Mouse (Mus musculus): ENCODE measurements around the gene Clk3.
"Not testable (repeated sequence)": the region's sequence is repeated elsewhere in the genome, so short reads cannot be mapped to it uniquely, and the experiment has no call there.

Clk3 gene

DNA sequence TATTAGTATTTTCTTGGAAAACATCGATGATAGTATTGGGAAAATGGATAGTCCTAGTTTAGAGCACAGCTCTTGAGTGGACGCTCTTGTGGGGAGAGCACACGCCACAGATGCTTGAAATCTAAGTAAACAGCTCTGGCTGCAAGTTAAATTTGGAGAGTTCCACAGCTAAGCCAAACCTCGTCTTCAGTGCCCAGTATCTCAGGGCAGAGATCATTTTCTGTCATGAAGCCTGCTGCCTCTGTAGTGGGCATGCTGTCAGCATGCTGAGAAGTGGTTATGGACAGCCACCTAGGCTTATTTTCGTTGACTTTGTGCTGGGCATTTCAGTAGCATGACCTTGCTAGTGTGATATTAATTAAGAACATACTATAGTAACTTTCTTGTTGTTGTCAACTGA, 41.9 kb downstream of the Clk3 start:
- DNase-seq (ENCODE audit: low spot score), result no peak

- DNase-seq (ENCODE audit: low spot score), result no peak
Measured at GRCm38 (mm10) chr9:57723315-57723715, 42.3 kb downstream of the Clk3 start.

- DNase-seq (ENCODE audit: low spot score), result no peak
Measured at GRCm38 (mm10) chr9:57722371-57722770, 43.3 kb downstream of the Clk3 start.

- no peak for DNase-seq (ENCODE audit: low spot score)
Measured at GRCm38 (mm10) chr9:57720736-57721135, 44.9 kb downstream of the Clk3 start.

GRCm38 (mm10) chr9:57718408-57718807, 47.3 kb downstream of the Clk3 start:
- no peak for DNase-seq (ENCODE audit: low spot score)

DNA sequence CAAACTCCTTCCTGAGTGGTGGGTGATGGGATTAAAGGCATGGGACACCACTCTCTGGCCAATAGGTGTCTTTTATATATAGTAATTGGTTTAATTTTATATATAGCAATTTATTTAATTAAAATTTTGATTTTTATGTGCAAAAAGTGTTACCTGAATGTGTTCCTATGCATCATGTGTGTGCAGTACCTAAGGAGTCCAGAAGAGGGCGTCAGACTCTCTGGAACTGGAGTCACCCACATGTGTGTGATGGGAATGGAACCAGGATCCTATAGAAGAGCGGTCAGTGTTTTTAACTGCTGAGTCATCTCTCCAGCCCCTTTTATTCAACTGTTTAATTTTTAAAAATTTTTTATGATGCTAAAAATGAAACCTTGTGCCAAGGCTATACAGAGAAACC, 53.5 kb downstream of the Clk3 start:
- no peak for DNase-seq (ENCODE audit: low spot score)

DNA sequence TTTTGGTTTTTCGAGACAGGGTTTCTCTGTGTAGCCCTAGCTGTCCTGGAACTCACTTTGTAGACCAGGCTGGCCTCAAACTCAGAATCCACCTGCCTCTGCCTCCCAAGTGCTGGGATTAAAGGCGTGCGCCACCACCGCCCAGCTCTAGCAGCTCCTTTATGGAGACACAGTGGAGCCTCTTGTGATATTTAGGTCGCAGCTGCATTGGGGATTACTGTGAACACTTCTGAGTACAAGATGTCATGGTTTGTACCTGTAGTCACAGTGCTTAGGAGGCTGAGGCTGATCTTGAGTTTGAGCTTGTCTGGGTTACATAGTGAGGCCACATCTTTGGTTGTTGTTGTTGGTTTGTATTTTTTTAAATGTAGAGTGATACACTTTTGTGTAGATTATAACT, 55.4 kb downstream of the Clk3 start:
- not testable (repeated sequence) for DNase-seq (ENCODE audit: low spot score)

DNA sequence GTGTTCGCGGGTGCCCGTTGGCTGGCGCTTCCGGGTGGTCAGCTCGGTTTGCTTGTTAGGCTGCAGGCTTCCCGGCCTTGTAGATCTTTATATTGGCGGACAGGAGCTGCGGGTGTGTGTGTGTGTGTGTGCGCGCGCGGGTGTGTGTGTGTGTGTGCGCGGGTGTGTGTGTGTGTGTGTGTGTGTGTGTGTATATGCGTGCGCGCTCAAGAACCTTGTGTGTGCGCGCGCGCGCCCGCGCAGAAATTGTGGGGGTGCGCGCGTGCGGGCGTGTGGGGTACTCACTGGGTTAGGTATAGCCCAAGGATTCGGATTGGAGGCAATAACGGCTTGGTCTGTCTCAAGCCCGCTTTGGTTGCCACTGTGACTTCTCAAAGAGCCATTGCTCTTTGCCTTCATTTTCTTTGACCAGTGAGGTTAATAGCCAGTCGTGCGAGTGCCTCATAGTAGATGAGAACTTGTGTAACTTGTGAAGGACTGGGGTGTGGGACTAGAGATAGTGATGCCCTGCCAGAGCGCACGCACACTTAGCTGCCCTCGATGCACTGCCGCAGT, 56.9 kb downstream of the Clk3 start:
- DNase-seq (ENCODE audit: low spot score), result no peak

GRCm38 (mm10) chr9:57708068-57708719, 57.5 kb downstream of the Clk3 start, which contains the start of gene Edc3:
Gene Edc3, plus strand, starts transcription at chr9:57708540.
- peak; percentile 73 for DNase-seq (ENCODE audit: low spot score)

DNA sequence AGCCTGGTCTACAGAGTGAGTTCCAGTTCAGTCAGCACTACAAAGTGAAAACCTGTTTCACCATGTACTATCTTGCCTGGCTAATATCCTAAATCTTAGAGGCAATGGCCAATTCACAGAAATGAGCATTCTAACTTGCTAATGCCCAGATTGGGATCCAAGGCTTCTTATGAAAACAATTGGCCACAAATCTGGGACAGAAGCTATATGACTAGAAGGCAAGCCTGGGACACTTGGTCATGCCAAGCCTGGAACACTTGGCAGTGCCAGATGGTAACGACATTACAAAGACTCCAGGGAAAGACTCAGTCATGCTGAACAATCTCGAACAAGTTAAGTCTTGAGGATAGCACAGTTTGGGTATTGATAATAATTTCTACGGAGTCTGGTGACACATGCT, 59.2 kb downstream of the Clk3 start:
- no peak for DNase-seq (ENCODE audit: low spot score)

Data from ovary, postnatal 10 days (tissue).